Mouse (Mus musculus) heart, embryonic 13.5 days (tissue): ENCODE results near the gene Picalm. TPM values are rescaled to one million over a fixed set of nuclear protein-coding genes. Genes with fewer than 3 reads are reported as not detected.

Experiments used
- ATAC-seq: fragments of 200-750 bp; cut with Nextera tagmentation; 2 replicates; pipeline ENCODE4 v1.8.0; 2017; ENCODE audit warnings: moderate TSS enrichment; ENCODE audit not compliant: insufficient number of reproducible peaks, low FRiP score, low TSS enrichment; ENCODE audit errors: extremely low read depth
- H3K27ac ChIP-seq: fragments of 300-500 bp; sonication (generic); replicated peaks from 2 replicates; pipeline ENCODE4 v1.5.1; 2015; ENCODE audit warnings: moderate library complexity, mild to moderate bottlenecking, inconsistent platforms
- H3K27me3 ChIP-seq: fragments of 300-500 bp; sonication (generic); replicated peaks from 2 replicates; pipeline ENCODE4 v1.6.1; 2015; ENCODE audit warnings: mild to moderate bottlenecking, inconsistent platforms
- H3K36me3 ChIP-seq: fragments of 300-500 bp; sonication (generic); 2 replicates; pipeline ENCODE4 v1.6.1; 2015; ENCODE audit warnings: mild to moderate bottlenecking, inconsistent platforms
- H3K4me1 ChIP-seq: fragments of 300-500 bp; sonication (generic); 2 replicates; pipeline ENCODE4 v1.6.1; 2015; ENCODE audit warnings: inconsistent platforms
- H3K4me2 ChIP-seq: fragments of 300-500 bp; sonication (generic); 2 replicates; pipeline ENCODE4 v1.6.1; 2015; ENCODE audit warnings: inconsistent platforms, mild to moderate bottlenecking, moderate library complexity
- H3K4me3 ChIP-seq: fragments of 300-500 bp; sonication (generic); 2 replicates; pipeline ENCODE4 v1.5.1; 2015; ENCODE audit warnings: moderate library complexity, mild to moderate bottlenecking, inconsistent platforms
- H3K9ac ChIP-seq: fragments of 300-500 bp; sonication (generic); 2 replicates; pipeline ENCODE4 v1.6.1; 2015; ENCODE audit warnings: inconsistent platforms, mild to moderate bottlenecking, moderate library complexity
- H3K9me3 ChIP-seq: fragments of 300-500 bp; sonication (generic); 2 replicates; pipeline ENCODE4 v1.6.1; 2016; ENCODE audit warnings: inconsistent platforms
- WGBS: fragments of 180-500 bp; shearing (Covaris S2); methylation state at CpG from one replicate; pipeline ENCODE4 v1.1.7; 2015; ENCODE audit warnings: mixed read lengths; 5-methylcytosine and 5-hydroxymethylcytosine counted together
- polyA plus RNA-seq: library from polyadenylated mRNA; unstranded; fragments of >200 nt; fragmentation: Nextera tagmentation; extraction: Ambion mirVana; gene quantifications from 2 replicates; pipeline ENCODE4 v1.2.1, GENCODE M21; 2015

The Picalm gene
- polyA plus RNA-seq = 29.1 and 31.0 TPM in 2 replicates

GRCm38 (mm10) chr7:90129732-90130392, at the start of gene Picalm:
TSS of gene Picalm (plus strand) at chr7:90130213.
- Histone ChIP-seq H3K36me3 (no peaks in the 10 kb centered on the region), H3K4me2 (peak within 1 kb of the TSS; percentile 82), H3K9me3 (no peaks in the 10 kb centered on the region), H3K4me3 (peak within 1 kb of the TSS; percentile 98), H3K27ac (peak within 1 kb of the TSS; percentile 99), H3K27me3 (no peaks in the 10 kb centered on the region), H3K9ac (peak within 1 kb of the TSS; percentile 100), H3K4me1 (peaks cover 44% of the 10 kb centered on the region)
- WGBS = under 1% methylated on average over 55 of the region's 72 CpGs
- ATAC-seq = peak; percentile 93

GRCm38 (mm10) chr7:90083799-90084198, 46.2 kb upstream of the Picalm start:
- no peak for ATAC-seq
- 53% methylated on average over 7 of the region's 7 CpGs for WGBS
- Histone ChIP-seq H3K4me1 (peaks cover 36% of the 10 kb centered on the region), H3K9me3 (no peaks in the 10 kb centered on the region), H3K9ac (no peak overlapping the region), H3K4me2 (no peak overlapping the region), H3K36me3 (no peaks in the 10 kb centered on the region), H3K4me3 (no peak overlapping the region), H3K27ac (no peak overlapping the region), H3K27me3 (no peaks in the 10 kb centered on the region)

- Histone ChIP-seq H3K27ac (no peak overlapping the region), H3K4me2 (no peak overlapping the region), H3K27me3 (no peaks in the 10 kb centered on the region), H3K9ac (no peak overlapping the region), H3K4me3 (no peak overlapping the region), H3K9me3 (no peaks in the 10 kb centered on the region), H3K36me3 (no peaks in the 10 kb centered on the region), H3K4me1 (peaks cover 36% of the 10 kb centered on the region)
- ATAC-seq = no peak
These were observed 45.5 kb upstream of the Picalm start for GRCm38 (mm10) chr7:90084531-90084930.

- Histone ChIP-seq H3K36me3 (no peaks in the 10 kb centered on the region), H3K4me2 (no peak overlapping the region), H3K9ac (no peak overlapping the region), H3K4me3 (no peak overlapping the region), H3K4me1 (peaks cover 27% of the 10 kb centered on the region), H3K27ac (no peak overlapping the region), H3K9me3 (no peaks in the 10 kb centered on the region), H3K27me3 (no peaks in the 10 kb centered on the region)
- no peak for ATAC-seq
- 43% methylated on average over 1 of the region's 1 CpGs for WGBS
These were observed 44.3 kb upstream of the Picalm start for GRCm38 (mm10) chr7:90085713-90086112.

GRCm38 (mm10) chr7:90086821-90087220, 43.2 kb upstream of the Picalm start:
- Histone ChIP-seq H3K27me3 (no peaks in the 10 kb centered on the region), H3K4me3 (no peak overlapping the region), H3K9me3 (no peaks in the 10 kb centered on the region), H3K27ac (no peak overlapping the region), H3K4me1 (peaks cover 20% of the 10 kb centered on the region), H3K4me2 (no peak overlapping the region), H3K36me3 (no peaks in the 10 kb centered on the region), H3K9ac (no peak overlapping the region)
- ATAC-seq = no peak

- WGBS = 57% methylated on average over 4 of the region's 4 CpGs
- H3K36me3 ChIP-seq = no peaks in the 10 kb centered on the region
- no peak overlapping the region for H3K9ac ChIP-seq
- no peak for ATAC-seq
- H3K4me1 ChIP-seq = peaks cover 6% of the 10 kb centered on the region
- no peak overlapping the region for H3K27ac ChIP-seq
- no peaks in the 10 kb centered on the region for H3K9me3 ChIP-seq
- H3K27me3 ChIP-seq = no peaks in the 10 kb centered on the region
- H3K4me2 ChIP-seq = no peak overlapping the region
- H3K4me3 ChIP-seq = no peak overlapping the region
These were observed 39.0 kb upstream of the Picalm start for GRCm38 (mm10) chr7:90090996-90091395.

- Histone ChIP-seq H3K4me1 (peaks cover 4% of the 10 kb centered on the region; the same call in 1 of the 2 replicates), H3K27ac (no peak overlapping the region), H3K27me3 (no peaks in the 10 kb centered on the region), H3K4me2 (no peak overlapping the region), H3K36me3 (no peaks in the 10 kb centered on the region), H3K9me3 (no peaks in the 10 kb centered on the region), H3K9ac (no peak overlapping the region), H3K4me3 (no peak overlapping the region)
- 31% methylated on average over 2 of the region's 2 CpGs for WGBS
- ATAC-seq = no peak
These were observed 38.3 kb upstream of the Picalm start for GRCm38 (mm10) chr7:90091756-90092155.

GRCm38 (mm10) chr7:90092452-90093450, 37.3 kb upstream of the Picalm start:
- H3K9ac ChIP-seq = no peak overlapping the region
- no peaks in the 10 kb centered on the region for H3K36me3 ChIP-seq
- WGBS = 85% methylated on average over 8 of the region's 8 CpGs
- no peak for ATAC-seq
- no peaks in the 10 kb centered on the region for H3K27me3 ChIP-seq
- no peak overlapping the region for H3K27ac ChIP-seq
- no peak overlapping the region for H3K4me3 ChIP-seq
- H3K4me1 ChIP-seq = peaks cover 4% of the 10 kb centered on the region; the same call in 1 of the 2 replicates
- no peaks in the 10 kb centered on the region for H3K9me3 ChIP-seq
- H3K4me2 ChIP-seq = no peak overlapping the region

GRCm38 (mm10) chr7:90095097-90095496, 34.9 kb upstream of the Picalm start:
- Histone ChIP-seq H3K4me2 (no peak overlapping the region), H3K36me3 (no peaks in the 10 kb centered on the region), H3K9ac (no peak overlapping the region), H3K9me3 (no peaks in the 10 kb centered on the region), H3K4me3 (no peak overlapping the region), H3K27me3 (no peaks in the 10 kb centered on the region), H3K4me1 (peaks cover 12% of the 10 kb centered on the region), H3K27ac (no peak overlapping the region)
- 79% methylated on average over 5 of the region's 5 CpGs for WGBS
- ATAC-seq = no peak

- peaks cover 11% of the 10 kb centered on the region for H3K4me1 ChIP-seq
- no peak overlapping the region for H3K27ac ChIP-seq
- H3K27me3 ChIP-seq = no peaks in the 10 kb centered on the region
- WGBS = 77% methylated on average over 6 of the region's 6 CpGs
- H3K4me3 ChIP-seq = no peak overlapping the region
- no peaks in the 10 kb centered on the region for H3K36me3 ChIP-seq
- no peak overlapping the region for H3K9ac ChIP-seq
- no peak overlapping the region for H3K4me2 ChIP-seq
- no peaks in the 10 kb centered on the region for H3K9me3 ChIP-seq
- ATAC-seq = no peak
These were observed 34.1 kb upstream of the Picalm start for GRCm38 (mm10) chr7:90095766-90096372.

- H3K27ac ChIP-seq = no peak overlapping the region
- 66% methylated on average over 2 of the region's 2 CpGs for WGBS
- H3K27me3 ChIP-seq = no peaks in the 10 kb centered on the region
- no peak for ATAC-seq
- H3K9ac ChIP-seq = no peak overlapping the region
- peaks cover 11% of the 10 kb centered on the region for H3K4me1 ChIP-seq
- no peaks in the 10 kb centered on the region for H3K9me3 ChIP-seq
- H3K4me3 ChIP-seq = no peak overlapping the region
- no peaks in the 10 kb centered on the region for H3K36me3 ChIP-seq
- H3K4me2 ChIP-seq = no peak overlapping the region
These were observed 33.4 kb upstream of the Picalm start for GRCm38 (mm10) chr7:90096609-90097008.
